Mouse (Mus musculus): Measurements from ENCODE around the gene Sult3a2. TPM values are rescaled to one million over a fixed set of nuclear protein-coding genes. Genes with fewer than 3 reads are reported as not detected.
"Not testable (repeated sequence)": the region's sequence is repeated elsewhere in the genome, so short reads cannot be mapped to it uniquely, and the experiment has no call there.

The Sult3a2 gene
- polyA plus RNA-seq, 1 experiment, result not detected

- DNase-seq, result no peak
- TF ChIP-seq POLR2A (IDR thresholded peaks at IDR 0.05; ENCODE audit: control insufficient read depth, extremely low read depth, insufficient read depth, low read length, poor library complexity), result no peak
- no peak for TF ChIP-seq CTCF (IDR thresholded peaks at IDR 0.05; ENCODE audit: borderline replicate concordance, control insufficient read depth, extremely low read depth, insufficient read depth, low read length, poor library complexity)
Measured at GRCm38 (mm10) chr10:33787541-33787940, 1.0 kb upstream of the Sult3a2 start.

DNA sequence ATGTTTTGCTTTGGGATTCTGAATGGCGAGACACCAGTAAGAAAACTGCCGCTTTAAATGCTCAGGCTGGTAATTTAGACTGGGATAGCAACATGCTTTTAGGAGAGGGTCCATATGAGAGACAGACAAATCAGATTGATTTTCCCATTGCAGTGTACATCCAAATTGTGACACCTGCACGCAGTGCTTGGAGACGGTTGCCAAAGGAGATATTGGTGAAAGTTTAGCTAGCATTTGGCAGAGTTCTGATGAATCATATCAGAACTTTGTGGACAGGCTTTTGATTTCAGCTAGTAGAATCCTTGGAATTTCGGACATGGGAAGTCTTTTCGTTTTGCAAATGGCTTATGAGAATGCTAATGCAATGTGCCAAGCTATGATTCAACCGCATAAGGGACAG lies 51.3 kb downstream of the Sult3a2 start:
- 93% methylated on average over 7 of the region's 7 CpGs for WGBS

More at GRCm38 (mm10) chr10:33787541-33787940, 1.0 kb upstream of the Sult3a2 start:
- Histone ChIP-seq H3K27me3 (ENCODE audit: control insufficient read depth, insufficient read depth, low read length) (no peaks in the 10 kb centered on the region), H3K36me3 (ENCODE audit: control insufficient read depth, insufficient read depth, low read length) (no peaks in the 10 kb centered on the region), H3K27ac (ENCODE audit: control insufficient read depth, insufficient read depth, low read length) (no peak overlapping the region), H3K4me1 (replicated peaks; ENCODE audit: control insufficient read depth, insufficient read depth, low read length) (no peaks in the 10 kb centered on the region), H3K4me3 (ENCODE audit: control insufficient read depth, insufficient read depth, low read length) (no peak overlapping the region)

DNA sequence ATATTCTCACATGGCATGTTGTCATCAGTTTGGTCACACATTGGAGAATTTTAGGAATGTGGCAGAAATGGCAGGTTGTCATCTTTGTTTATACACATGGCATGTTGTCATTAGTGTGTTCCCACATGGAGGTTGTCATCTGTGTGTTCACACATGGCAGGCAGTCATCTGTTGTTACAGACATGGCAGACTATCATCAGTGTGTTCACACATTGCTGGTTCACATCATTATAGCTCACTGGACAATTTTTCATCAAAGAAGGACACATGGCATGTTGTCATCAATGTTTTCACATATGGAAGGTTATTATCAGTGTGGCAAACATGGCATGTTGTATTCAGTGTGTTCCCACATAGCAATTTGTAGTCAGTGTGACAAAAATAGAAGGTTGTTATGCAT lies 53.3 kb downstream of the Sult3a2 start:
- Histone ChIP-seq H3K4me3 (ENCODE audit: control insufficient read depth, insufficient read depth, low read length) (no peak overlapping the region), H3K27ac (ENCODE audit: control insufficient read depth, insufficient read depth, low read length) (no peak overlapping the region), H3K4me1 (replicated peaks; ENCODE audit: control insufficient read depth, insufficient read depth, low read length) (no peaks in the 10 kb centered on the region), H3K36me3 (ENCODE audit: control insufficient read depth, insufficient read depth, low read length) (no peaks in the 10 kb centered on the region), H3K27me3 (ENCODE audit: control insufficient read depth, insufficient read depth, low read length) (no peaks in the 10 kb centered on the region)
- no peak for DNase-seq
- TF ChIP-seq POLR2A (IDR thresholded peaks at IDR 0.05; ENCODE audit: control insufficient read depth, extremely low read depth, insufficient read depth, low read length, poor library complexity) (no peak), CTCF (IDR thresholded peaks at IDR 0.05; ENCODE audit: borderline replicate concordance, control insufficient read depth, extremely low read depth, insufficient read depth, low read length, poor library complexity) (no peak)

More for the DNA sequence above, 51.3 kb downstream of the Sult3a2 start:
- H3K27me3 ChIP-seq (ENCODE audit: control insufficient read depth, insufficient read depth, low read length); H3K4me1 ChIP-seq (replicated peaks; ENCODE audit: control insufficient read depth, insufficient read depth, low read length); H3K4me3 ChIP-seq (ENCODE audit: control insufficient read depth, insufficient read depth, low read length); H3K36me3 ChIP-seq (ENCODE audit: control insufficient read depth, insufficient read depth, low read length); DNase-seq; H3K27ac ChIP-seq (ENCODE audit: control insufficient read depth, insufficient read depth, low read length): not testable (repeated sequence)

GRCm38 (mm10) chr10:33732409-33733185 lies 53.9 kb downstream of the Sult3a2 start:
- no peaks in the 10 kb centered on the region for H3K27me3 ChIP-seq (ENCODE audit: control insufficient read depth, insufficient read depth, low read length)
- WGBS, result 93% methylated on average over 4 of the region's 4 CpGs

GRCm38 (mm10) chr10:33723764-33724163 lies 62.7 kb downstream of the Sult3a2 start:
- no peak for DNase-seq
- H3K4me1 ChIP-seq (replicated peaks; ENCODE audit: control insufficient read depth, insufficient read depth, low read length), result no peaks in the 10 kb centered on the region
- H3K27me3 ChIP-seq (ENCODE audit: control insufficient read depth, insufficient read depth, low read length), result no peaks in the 10 kb centered on the region
- H3K36me3 ChIP-seq (ENCODE audit: control insufficient read depth, insufficient read depth, low read length), result no peaks in the 10 kb centered on the region
- no peak overlapping the region for H3K4me3 ChIP-seq (ENCODE audit: control insufficient read depth, insufficient read depth, low read length)
- 55% methylated on average over 6 of the region's 6 CpGs for WGBS
- H3K27ac ChIP-seq (ENCODE audit: control insufficient read depth, insufficient read depth, low read length), result no peak overlapping the region
- TF ChIP-seq CTCF (IDR thresholded peaks at IDR 0.05; ENCODE audit: borderline replicate concordance, control insufficient read depth, extremely low read depth, insufficient read depth, low read length, poor library complexity), result no peak
- TF ChIP-seq POLR2A (IDR thresholded peaks at IDR 0.05; ENCODE audit: control insufficient read depth, extremely low read depth, insufficient read depth, low read length, poor library complexity), result no peak

More at GRCm38 (mm10) chr10:33732409-33733185, 53.9 kb downstream of the Sult3a2 start:
- Histone ChIP-seq H3K36me3 (ENCODE audit: control insufficient read depth, insufficient read depth, low read length) (no peaks in the 10 kb centered on the region), H3K4me1 (replicated peaks; ENCODE audit: control insufficient read depth, insufficient read depth, low read length) (no peaks in the 10 kb centered on the region), H3K27ac (ENCODE audit: control insufficient read depth, insufficient read depth, low read length) (no peak overlapping the region), H3K4me3 (ENCODE audit: control insufficient read depth, insufficient read depth, low read length) (no peak overlapping the region)
- no peak for TF ChIP-seq POLR2A (IDR thresholded peaks at IDR 0.05; ENCODE audit: control insufficient read depth, extremely low read depth, insufficient read depth, low read length, poor library complexity)
- TF ChIP-seq CTCF (IDR thresholded peaks at IDR 0.05; ENCODE audit: borderline replicate concordance, control insufficient read depth, extremely low read depth, insufficient read depth, low read length, poor library complexity), result no peak
- no peak for DNase-seq

DNA sequence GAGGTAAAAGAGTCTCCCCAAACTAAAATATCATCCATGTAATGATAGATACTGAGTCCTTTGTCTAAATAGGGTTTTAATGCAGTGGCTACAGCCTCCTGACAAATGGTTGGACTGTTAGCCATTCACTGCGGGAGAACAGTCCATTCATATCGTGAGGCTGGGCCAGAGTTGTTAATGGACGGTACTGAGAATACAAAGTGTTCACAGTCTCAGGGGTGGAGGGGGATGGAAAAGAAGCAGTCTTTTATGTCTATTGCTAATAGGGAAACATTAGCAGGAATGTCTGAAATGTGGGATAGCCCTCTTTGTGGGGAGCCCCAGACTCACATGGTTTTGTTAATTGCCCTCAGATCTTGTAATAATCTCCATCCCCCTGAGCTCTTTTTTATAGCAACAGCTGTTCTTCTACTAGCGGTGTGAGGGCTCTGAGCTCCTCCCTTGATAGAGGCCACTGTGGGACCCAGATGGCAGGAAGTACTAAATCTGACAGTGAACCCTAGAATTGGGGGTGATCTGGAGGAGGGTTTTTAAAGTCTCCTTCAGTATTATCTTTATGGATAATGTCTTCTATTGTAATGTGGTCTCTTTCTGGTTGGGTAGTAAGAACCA lies 64.6 kb downstream of the Sult3a2 start:
- DNase-seq, result no peak
- H3K27ac ChIP-seq (ENCODE audit: control insufficient read depth, insufficient read depth, low read length), result no peak overlapping the region
- 96% methylated on average over 4 of the region's 4 CpGs for WGBS
- H3K4me1 ChIP-seq (replicated peaks; ENCODE audit: control insufficient read depth, insufficient read depth, low read length), result no peaks in the 10 kb centered on the region
- TF ChIP-seq CTCF (IDR thresholded peaks at IDR 0.05; ENCODE audit: borderline replicate concordance, control insufficient read depth, extremely low read depth, insufficient read depth, low read length, poor library complexity) (no peak), POLR2A (IDR thresholded peaks at IDR 0.05; ENCODE audit: control insufficient read depth, extremely low read depth, insufficient read depth, low read length, poor library complexity) (no peak)
- no peaks in the 10 kb centered on the region for H3K27me3 ChIP-seq (ENCODE audit: control insufficient read depth, insufficient read depth, low read length)
- no peaks in the 10 kb centered on the region for H3K36me3 ChIP-seq (ENCODE audit: control insufficient read depth, insufficient read depth, low read length)
- no peak overlapping the region for H3K4me3 ChIP-seq (ENCODE audit: control insufficient read depth, insufficient read depth, low read length)

Other genes with a start within 250 kb of the Sult3a2 start
- gene Clvs2, start 161.9 kb downstream of the Sult3a2 start, polyA plus RNA-seq (2012; rRNA removed), result not detected in 2 replicates
- not detected in 2 replicates for gene Sult3a1, start 71.0 kb upstream of the Sult3a2 start, polyA plus RNA-seq (2012; rRNA removed)
- gene Rsph4a, start 118.4 kb upstream of the Sult3a2 start, polyA plus RNA-seq (2012; rRNA removed), result 0.05 TPM in 2 replicates
- 11.0 and 12.0 TPM in 2 replicates for gene Zup1, start 164.6 kb upstream of the Sult3a2 start, polyA plus RNA-seq (2012; rRNA removed)
- 48.0 and 68.4 TPM in 2 replicates for gene Rwdd1, start 232.9 kb upstream of the Sult3a2 start, polyA plus RNA-seq (2012; rRNA removed)